Mouse (Mus musculus) cortical plate, adult 2 months (tissue): ENCODE data around the gene Sh3d19.

Experiments used
- CTCF ChIP-seq: fragments of 200-500 bp; IDR thresholded peaks from 2 replicates; pipeline ENCODE4 v1.5.1; 2011; ENCODE audit warnings: mild to moderate bottlenecking, control low read depth, low read length; ENCODE audit not compliant: insufficient read depth; ENCODE audit errors: extremely low read depth
- POLR2A ChIP-seq: fragments of 200-500 bp; IDR thresholded peaks from 2 replicates; pipeline ENCODE4 v1.6.1; 2011; ENCODE audit warnings: mild to moderate bottlenecking, low read length, control low read depth; ENCODE audit not compliant: insufficient read depth; ENCODE audit errors: extremely low read depth

- TF ChIP-seq CTCF (no peak), POLR2A (no peak)
Observed at GRCm38 (mm10) chr3:85971599-85971975, 678 bp downstream of the Sh3d19 start.
